Mouse (Mus musculus) hindbrain, embryonic 14.5 days (tissue): Measurements from ENCODE around the gene Cdc42ep4. TPM values are rescaled to one million over a fixed set of nuclear protein-coding genes. Genes with fewer than 3 reads are reported as not detected.
A peak's percentile ranks its signal among the peaks of the same experiment; 100 is the strongest.

Source experiments
- ATAC-seq: fragments of 200-750 bp; cut with Nextera tagmentation; 2 replicates; pipeline ENCODE4 v1.8.0; 2017; ENCODE audit warnings: moderate number of reproducible peaks, mild to moderate bottlenecking, moderate TSS enrichment, moderate library complexity; ENCODE audit not compliant: low FRiP score
- DNase-seq: peaks from one replicate; pipeline ENCODE4 v3.0.0-alpha.2; 2015; ENCODE audit warnings: low spot score
- H3K27ac ChIP-seq: fragments of 300-500 bp; sonication (generic); 2 replicates; pipeline ENCODE4 v1.5.1; 2014; ENCODE audit warnings: mild to moderate bottlenecking, moderate library complexity
- H3K27me3 ChIP-seq: fragments of 300-500 bp; sonication (generic); 2 replicates; pipeline ENCODE4 v1.6.1; 2014; ENCODE audit warnings: mild to moderate bottlenecking, low read length, mixed read lengths; ENCODE audit not compliant: control insufficient read depth, insufficient read depth
- H3K36me3 ChIP-seq: fragments of 300-500 bp; sonication (generic); replicated peaks from 2 replicates; pipeline ENCODE4 v1.6.1; 2014; ENCODE audit not compliant: control insufficient read depth, insufficient read depth
- H3K4me1 ChIP-seq: fragments of 300-500 bp; sonication (generic); replicated peaks from 2 replicates; pipeline ENCODE4 v1.6.1; 2014; ENCODE audit warnings: antibody characterized with exemption, low read length, mixed read lengths; ENCODE audit not compliant: control insufficient read depth, insufficient read depth
- H3K4me2 ChIP-seq: fragments of 300-500 bp; sonication (generic); replicated peaks from 2 replicates; pipeline ENCODE4 v1.6.1; 2014; ENCODE audit warnings: mild to moderate bottlenecking, moderate library complexity
- H3K4me3 ChIP-seq: fragments of 300-500 bp; sonication (generic); replicated peaks from 2 replicates; pipeline ENCODE4 v1.5.1; 2014; ENCODE audit warnings: mild to moderate bottlenecking, low read length
- H3K9ac ChIP-seq: fragments of 300-500 bp; sonication (generic); 2 replicates; pipeline ENCODE4 v1.6.1; 2014
- H3K9me3 ChIP-seq: fragments of 300-500 bp; sonication (generic); 2 replicates; pipeline ENCODE4 v1.6.1; 2016; ENCODE audit warnings: low read length; ENCODE audit not compliant: control insufficient read depth
- WGBS: fragments of 180-500 bp; shearing (Covaris S2); extraction: QIAGEN DNeasy Blood & Tissue Kit; methylation state at CpG from one replicate; pipeline ENCODE4 v1.1.7; 2014; 5-methylcytosine and 5-hydroxymethylcytosine counted together
- polyA plus RNA-seq: library from polyadenylated mRNA; unstranded; fragments of >200 nt; fragmentation: Nextera tagmentation; extraction: Ambion mirVana; gene quantifications from 2 replicates; pipeline ENCODE4 v1.2.1, GENCODE M21; 2014

Cdc42ep4 gene
- polyA plus RNA-seq, result 42.0 and 43.8 TPM in 2 replicates

DNA sequence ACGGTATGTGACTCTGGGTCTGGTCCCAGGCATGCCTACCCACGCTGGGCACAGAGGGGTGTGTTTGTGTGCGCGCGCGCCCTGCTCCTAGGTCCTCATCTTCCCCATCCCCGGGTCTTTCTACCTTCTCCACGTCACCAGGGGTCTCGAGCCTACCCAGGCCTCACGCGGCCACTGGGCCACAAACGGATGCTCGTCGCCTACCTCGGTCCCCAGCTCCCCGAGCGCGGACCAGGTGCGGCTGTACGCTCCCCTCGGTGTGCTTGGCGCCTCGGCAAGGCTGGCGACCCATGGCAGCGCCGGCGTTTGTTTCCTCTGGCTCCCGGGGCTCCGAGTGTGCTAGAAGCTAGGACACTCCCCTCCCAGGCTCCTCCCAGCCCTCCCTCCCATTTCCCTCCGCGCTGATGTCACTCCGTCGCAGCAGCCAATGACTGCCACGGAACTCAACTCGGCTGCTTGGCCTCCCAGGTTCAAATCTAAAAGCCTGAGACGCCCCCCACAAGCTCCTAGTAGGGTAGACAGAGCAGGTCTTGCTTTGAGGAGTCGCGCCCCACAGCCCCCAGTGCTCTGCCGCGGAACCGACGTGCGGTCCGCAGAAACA, at the start of gene Cdc42ep4:
TSS of gene Cdc42ep4 (minus strand) at position 398 of the 601 bp plus-strand sequence.
- Histone ChIP-seq H3K9me3 (no peaks in the 10 kb centered on the region), H3K4me1 (peaks cover 38% of the 10 kb centered on the region), H3K27me3 (no peaks in the 10 kb centered on the region), H3K4me3 (peak within 1 kb of the TSS; percentile 90), H3K27ac (peak within 1 kb of the TSS; percentile 94), H3K9ac (peak within 1 kb of the TSS; percentile 93), H3K36me3 (no peaks in the 10 kb centered on the region), H3K4me2 (peak within 1 kb of the TSS; percentile 77)
- ATAC-seq (peak; percentile 90), DNase-seq (peak; percentile 90)
- under 1% methylated on average over 44 of the region's 44 CpGs for WGBS

DNA sequence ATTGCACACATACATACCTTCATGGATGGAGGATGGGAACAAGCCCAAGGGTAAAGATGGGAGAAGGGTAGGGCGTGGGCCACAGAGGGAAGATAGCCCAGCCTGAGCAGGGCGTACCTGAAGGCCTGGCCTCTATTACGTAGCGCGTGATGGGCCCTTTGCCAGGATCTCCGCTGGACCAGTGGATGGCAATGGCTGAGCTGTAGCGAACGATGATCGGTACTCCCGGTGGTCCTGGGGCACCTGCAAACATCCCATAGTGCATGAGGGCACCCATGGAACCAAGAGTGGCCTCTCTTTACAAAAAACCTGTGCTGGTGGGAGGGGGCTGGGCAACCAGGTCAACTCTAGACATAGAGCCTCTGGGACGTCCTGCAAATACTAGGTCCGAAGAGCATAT, 48.3 kb upstream of the Cdc42ep4 start:
- WGBS, result 94% methylated on average over 12 of the region's 12 CpGs
- DNase-seq, result no peak
- H3K9ac ChIP-seq, result no peak overlapping the region
- H3K27me3 ChIP-seq, result no peaks in the 10 kb centered on the region; the same call in 1 of the 2 replicates
- H3K4me2 ChIP-seq, result no peak overlapping the region
- peaks cover 11% of the 10 kb centered on the region for H3K4me1 ChIP-seq
- H3K4me3 ChIP-seq, result no peak overlapping the region
- ATAC-seq, result no peak
- no peaks in the 10 kb centered on the region for H3K9me3 ChIP-seq
- peaks cover 8% of the 10 kb centered on the region; the same call in 1 of the 2 replicates for H3K36me3 ChIP-seq
- no peak overlapping the region for H3K27ac ChIP-seq

DNA sequence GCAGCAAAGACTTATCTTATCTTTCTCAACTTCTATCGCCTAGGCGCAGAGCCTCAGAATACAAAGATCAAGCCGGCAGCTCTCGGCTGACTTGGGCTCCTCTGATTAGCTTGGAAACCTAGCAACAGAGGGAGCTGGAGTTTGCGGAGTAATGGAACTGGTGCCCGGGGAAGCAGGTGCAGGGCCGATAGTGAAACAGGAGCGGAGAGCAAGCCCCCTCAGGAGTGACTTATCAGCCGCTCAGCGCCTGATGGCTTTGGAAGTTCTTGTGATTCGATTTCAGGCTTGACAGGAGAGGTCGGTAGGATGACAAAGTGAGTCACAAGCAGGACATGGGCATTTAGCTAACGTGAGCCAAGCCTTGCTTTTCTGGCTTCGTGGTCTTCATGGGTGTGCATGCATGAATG, 47.4 kb upstream of the Cdc42ep4 start:
- peaks cover 8% of the 10 kb centered on the region; the same call in 1 of the 2 replicates for H3K36me3 ChIP-seq
- H3K9ac ChIP-seq, result no peak overlapping the region
- no peak overlapping the region for H3K4me2 ChIP-seq
- no peaks in the 10 kb centered on the region; the same call in 1 of the 2 replicates for H3K27me3 ChIP-seq
- DNase-seq, result no peak
- H3K4me1 ChIP-seq, result peaks cover 11% of the 10 kb centered on the region
- ATAC-seq, result no peak
- no peak overlapping the region for H3K27ac ChIP-seq
- no peaks in the 10 kb centered on the region for H3K9me3 ChIP-seq
- H3K4me3 ChIP-seq, result no peak overlapping the region
- WGBS, result 27% methylated on average over 14 of the region's 14 CpGs

DNA sequence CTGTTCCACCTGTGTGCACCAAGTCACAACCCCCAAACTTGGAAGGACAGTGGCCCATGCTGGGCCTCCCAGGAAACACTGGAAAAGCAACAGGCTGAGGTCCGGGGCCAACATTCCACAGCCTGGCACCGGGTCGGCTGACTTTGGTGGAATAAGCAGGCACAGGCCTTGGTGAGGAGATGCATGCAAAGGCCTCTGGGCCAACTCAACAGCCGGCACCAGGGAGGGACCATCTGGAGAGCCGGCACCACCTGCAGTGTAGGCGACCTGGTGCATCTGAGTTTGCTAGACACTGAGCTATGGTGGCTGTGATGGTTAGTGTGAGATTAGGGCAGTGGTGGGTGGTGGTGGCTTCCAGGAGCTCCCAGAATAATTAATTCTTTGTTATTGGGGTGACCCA, 46.3 kb upstream of the Cdc42ep4 start:
- no peak overlapping the region for H3K4me3 ChIP-seq
- H3K9ac ChIP-seq, result no peak overlapping the region
- ATAC-seq (no peak), DNase-seq (no peak)
- H3K36me3 ChIP-seq, result peaks cover 8% of the 10 kb centered on the region; the same call in 1 of the 2 replicates
- H3K27me3 ChIP-seq, result no peaks in the 10 kb centered on the region; the same call in 1 of the 2 replicates
- no peaks in the 10 kb centered on the region for H3K9me3 ChIP-seq
- WGBS, result 67% methylated on average over 6 of the region's 6 CpGs
- H3K4me2 ChIP-seq, result no peak overlapping the region
- peaks cover 11% of the 10 kb centered on the region for H3K4me1 ChIP-seq
- no peak overlapping the region for H3K27ac ChIP-seq

DNA sequence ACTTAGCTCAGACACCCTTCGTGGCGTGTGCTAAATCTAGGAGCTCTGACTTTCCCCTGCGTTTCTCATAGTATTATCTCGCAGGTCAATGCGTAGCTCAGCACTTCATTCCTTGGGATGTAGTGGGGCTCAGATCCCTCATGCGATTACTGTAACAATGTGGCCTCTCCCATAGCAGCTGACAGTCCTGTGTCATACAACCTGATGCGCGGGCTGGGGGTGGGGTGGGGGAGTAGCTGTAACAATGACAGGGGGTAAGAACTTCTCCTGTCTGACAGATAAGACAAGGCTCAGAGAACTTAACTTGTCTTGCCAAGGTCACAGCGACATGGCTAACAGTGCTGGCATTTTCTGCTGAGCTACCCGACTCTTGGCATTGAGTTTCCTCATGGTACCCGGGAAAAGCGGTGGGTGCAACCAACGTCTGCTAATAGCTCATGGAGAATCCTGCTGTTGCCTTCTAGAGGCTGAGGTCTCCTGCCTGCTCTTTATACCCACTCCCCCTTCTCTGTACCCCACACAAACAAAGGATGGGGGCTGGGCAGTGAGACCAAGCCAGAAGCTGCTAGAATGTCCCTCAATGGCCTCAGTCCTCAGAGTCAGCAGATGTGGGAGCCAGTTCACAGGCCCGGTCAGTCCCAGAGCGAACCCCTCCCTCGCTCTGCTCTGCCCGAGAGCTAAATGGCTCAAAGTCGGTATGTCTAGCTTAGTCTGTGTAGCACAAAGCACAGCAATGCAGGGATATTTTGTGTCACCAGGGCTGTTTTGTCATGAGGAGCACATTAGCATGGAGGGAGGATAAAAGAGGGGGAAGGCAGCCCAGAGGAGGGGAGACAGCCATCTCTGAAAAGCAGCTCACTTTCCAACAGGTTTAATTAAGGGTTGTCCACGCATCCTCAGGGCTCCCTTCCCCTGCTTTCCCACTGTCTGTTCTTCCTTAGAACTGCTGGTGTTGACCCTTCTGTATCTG, 45.6 kb upstream of the Cdc42ep4 start:
- Histone ChIP-seq H3K4me1 (peaks cover 11% of the 10 kb centered on the region), H3K36me3 (peaks cover 8% of the 10 kb centered on the region; the same call in 1 of the 2 replicates), H3K9ac (no peak overlapping the region; the same call in 1 of the 2 replicates), H3K27ac (0 out of 2 replicates have a peak overlapping the region, but pooled peaks have one; percentile 47), H3K9me3 (no peaks in the 10 kb centered on the region), H3K4me2 (no peak overlapping the region), H3K27me3 (no peaks in the 10 kb centered on the region; the same call in 1 of the 2 replicates), H3K4me3 (no peak overlapping the region)
- ATAC-seq, result no peak
- no peak for DNase-seq
- 51% methylated on average over 19 of the region's 19 CpGs for WGBS

DNA sequence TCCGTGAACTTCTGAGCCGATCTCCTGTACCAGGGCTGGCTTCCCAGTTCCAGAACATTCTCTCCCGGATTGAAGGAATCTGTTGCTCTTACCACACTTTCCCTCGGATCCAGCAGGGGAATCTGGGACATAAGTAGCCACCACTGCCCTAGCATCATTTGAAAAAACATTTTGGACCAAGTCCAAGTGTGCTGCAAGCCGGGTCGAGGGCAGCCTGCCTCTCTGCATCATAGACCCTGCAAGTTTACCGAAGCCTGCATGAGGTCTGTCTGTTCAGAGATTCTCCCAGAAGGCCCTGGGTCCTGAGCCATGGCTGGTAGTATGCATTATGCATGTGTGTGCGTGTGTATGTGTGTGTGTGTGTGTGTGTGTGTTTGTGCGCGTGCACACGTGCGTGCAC, 44.2 kb upstream of the Cdc42ep4 start:
- no peak overlapping the region for H3K4me2 ChIP-seq
- 73% methylated on average over 12 of the region's 12 CpGs for WGBS
- H3K27ac ChIP-seq, result no peak overlapping the region
- peaks cover 11% of the 10 kb centered on the region for H3K4me1 ChIP-seq
- H3K27me3 ChIP-seq, result no peaks in the 10 kb centered on the region; the same call in 1 of the 2 replicates
- DNase-seq, result no peak
- H3K9me3 ChIP-seq, result no peaks in the 10 kb centered on the region
- no peak for ATAC-seq
- H3K36me3 ChIP-seq, result peaks cover 6% of the 10 kb centered on the region; the same call in 1 of the 2 replicates
- no peak overlapping the region for H3K4me3 ChIP-seq
- no peak overlapping the region for H3K9ac ChIP-seq

DNA sequence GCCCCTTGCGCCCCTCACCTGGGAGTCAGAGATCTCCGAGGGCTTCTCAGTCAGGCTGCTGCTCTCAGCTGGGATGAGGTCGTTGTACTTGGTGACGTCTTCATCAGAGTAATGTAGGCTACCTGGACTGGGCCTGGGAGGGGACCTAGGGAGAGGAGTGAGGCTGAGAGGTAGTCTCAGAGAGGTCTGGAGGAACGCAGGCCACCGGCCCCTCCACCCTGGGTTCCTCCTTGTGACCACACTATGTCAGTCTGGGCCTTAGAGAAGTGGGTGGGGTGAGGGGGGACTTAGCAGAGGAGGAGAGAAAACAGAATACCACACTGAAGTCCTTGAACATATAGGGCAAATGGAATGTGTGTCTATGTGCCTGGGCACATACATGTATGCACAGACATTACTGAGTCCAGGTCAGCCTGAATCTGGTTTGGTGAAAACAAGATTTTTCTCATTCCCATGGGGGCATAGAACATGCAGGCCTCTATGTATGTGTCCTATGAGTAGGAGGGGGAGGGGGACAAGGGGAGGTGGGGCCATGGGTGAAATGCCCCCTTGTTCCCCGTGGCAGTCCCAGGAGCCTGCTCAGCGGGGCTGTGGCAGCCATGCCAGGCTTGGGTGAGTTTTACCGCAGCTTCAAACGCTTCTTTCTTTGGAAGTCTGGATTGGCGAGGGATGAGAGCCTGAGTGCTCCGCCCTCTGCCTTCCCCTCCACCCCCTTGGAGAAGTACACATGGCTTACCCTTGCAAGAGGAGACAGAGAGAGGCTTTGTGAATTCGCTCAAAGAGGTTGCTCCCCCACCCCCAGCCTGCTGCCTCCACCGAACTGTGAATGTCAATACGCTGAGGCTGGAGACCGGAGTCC, 39.9 kb upstream of the Cdc42ep4 start:
- no peak overlapping the region for H3K4me3 ChIP-seq
- no peaks in the 10 kb centered on the region for H3K36me3 ChIP-seq
- H3K9me3 ChIP-seq, result no peaks in the 10 kb centered on the region
- DNase-seq (no peak), ATAC-seq (peak; percentile 65)
- no peaks in the 10 kb centered on the region for H3K27me3 ChIP-seq
- 36% methylated on average over 16 of the region's 16 CpGs for WGBS
- H3K27ac ChIP-seq, result peak overlapping the region; percentile 34; the same call in 1 of the 2 replicates
- no peak overlapping the region for H3K4me2 ChIP-seq
- H3K4me1 ChIP-seq, result peaks cover 9% of the 10 kb centered on the region; the same call in 1 of the 2 replicates
- no peak overlapping the region for H3K9ac ChIP-seq

DNA sequence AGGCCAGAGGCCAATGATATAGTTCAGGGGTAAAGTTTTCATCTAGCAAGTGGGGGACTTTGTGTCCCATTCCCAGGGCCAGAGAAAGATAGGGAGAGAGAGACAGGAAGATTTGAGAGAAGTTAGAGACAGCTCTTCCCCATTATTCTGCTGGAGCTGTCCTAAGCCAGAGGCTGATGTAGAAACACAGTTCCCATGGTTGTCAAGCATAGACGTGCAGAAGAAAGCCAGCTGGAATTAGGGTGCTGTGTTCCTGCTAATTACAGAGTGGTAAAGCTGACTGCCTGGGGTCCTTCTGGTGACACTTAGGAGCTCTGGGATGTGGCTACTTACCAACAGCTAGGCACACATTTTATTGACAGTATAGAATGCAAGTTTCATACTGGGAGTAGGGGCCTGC, 37.4 kb upstream of the Cdc42ep4 start:
- 15% methylated on average over 1 of the region's 1 CpGs for WGBS
- ATAC-seq, result no peak
- H3K27me3 ChIP-seq, result no peaks in the 10 kb centered on the region
- H3K27ac ChIP-seq, result no peak overlapping the region
- peaks cover 30% of the 10 kb centered on the region for H3K4me1 ChIP-seq
- DNase-seq, result no peak
- H3K9ac ChIP-seq, result no peak overlapping the region
- no peak overlapping the region for H3K4me3 ChIP-seq
- H3K4me2 ChIP-seq, result no peak overlapping the region
- H3K9me3 ChIP-seq, result no peaks in the 10 kb centered on the region
- H3K36me3 ChIP-seq, result no peaks in the 10 kb centered on the region
